Mouse (Mus musculus) MEL (cell line): ENCODE data around the gene Atxn7l1. TPM values are rescaled to one million over a fixed set of nuclear protein-coding genes. Genes with fewer than 3 reads are reported as not detected.
A peak's percentile ranks its signal among the peaks of the same experiment; 100 is the strongest.

Source experiments
- DNase-seq: peaks from one replicate; pipeline ENCODE4 v3.0.0; 2011; ENCODE audit warnings: low read depth, low spot score
- H3K27ac ChIP-seq: 2 replicates; pipeline ENCODE4 v1.5.1; 2012; ENCODE audit warnings: low read depth, mild to moderate bottlenecking, control low read depth, low read length, moderate library complexity; ENCODE audit not compliant: control insufficient read depth
- H3K27me3 ChIP-seq, 2 experiments: fragments of 150-350 bp in 1 of 2; sonication (generic) in 1 of 2; 2 replicates each; pipeline ENCODE4 v1.6.1; 2012; ENCODE audit warnings: low read length in 2 of 2, mild to moderate bottlenecking in 2 of 2, improper control_type of control experiment in 1 of 2, moderate library complexity in 1 of 2; ENCODE audit not compliant: insufficient read depth in 2 of 2, control insufficient read depth in 1 of 2
- H3K36me3 ChIP-seq, 2 experiments: 2 replicates each; pipeline ENCODE4 v1.6.1; 2012 to 2014; ENCODE audit warnings: low read length in 2 of 2, improper control_type of control experiment in 1 of 2, inconsistent platforms in 1 of 2, mild to moderate bottlenecking in 1 of 2; ENCODE audit not compliant: insufficient read depth in 2 of 2, control insufficient read depth in 1 of 2
- H3K4me1 ChIP-seq, 2 experiments: fragments of 150-350 bp in 1 of 2; sonication (generic) in 1 of 2; 2 replicates each; pipeline ENCODE4 v1.6.1; 2012; ENCODE audit warnings: low read length in 2 of 2, improper control_type of control experiment in 1 of 2, mild to moderate bottlenecking in 1 of 2; ENCODE audit not compliant: insufficient read depth in 2 of 2, control insufficient read depth in 1 of 2
- H3K4me3 ChIP-seq, 2 experiments: fragments of 150-350 bp in 1 of 2; sonication (generic) in 1 of 2; 2 replicates each; pipeline ENCODE4 v1.5.1; 2012; ENCODE audit warnings: low read depth in 2 of 2, low read length in 2 of 2, mild to moderate bottlenecking in 2 of 2, moderate library complexity in 2 of 2, control low read depth in 1 of 2, improper control_type of control experiment in 1 of 2; ENCODE audit not compliant: control insufficient read depth in 1 of 2, insufficient read depth in 1 of 2
- H3K79me2 ChIP-seq: 2 replicates; pipeline ENCODE4 v1.6.1; 2012; ENCODE audit warnings: mild to moderate bottlenecking, low read length, moderate library complexity; ENCODE audit not compliant: control insufficient read depth, poor library complexity, insufficient read depth
- H3K9ac ChIP-seq: 2 replicates; pipeline ENCODE4 v1.6.1; 2012; ENCODE audit warnings: low read depth, mild to moderate bottlenecking, control low read depth, low read length, moderate library complexity; ENCODE audit not compliant: control insufficient read depth, poor library complexity, severe bottlenecking
- H3K9me3 ChIP-seq: fragments of 150-350 bp; sonication (generic); replicated peaks from 2 replicates; pipeline ENCODE4 v1.6.1; 2012; ENCODE audit warnings: mild to moderate bottlenecking, low read length, improper control_type of control experiment, moderate library complexity; ENCODE audit not compliant: insufficient read depth
- ELF1 ChIP-seq: IDR thresholded peaks from 2 replicates; pipeline ENCODE4 v1.6.1; 2014; ENCODE audit warnings: low read depth, mild to moderate bottlenecking, inconsistent platforms, low read length, improper control_type of control experiment, moderate library complexity
- EP300 ChIP-seq, 2 experiments: IDR thresholded peaks; 2 replicates each; pipeline ENCODE4 v1.6.1; 2011; ENCODE audit warnings: improper control_type of control experiment in 2 of 2, low read length in 2 of 2, low read depth in 1 of 2, mild to moderate bottlenecking in 1 of 2
- ETS1 ChIP-seq: IDR thresholded peaks from 2 replicates; pipeline ENCODE4 v1.6.1; 2012; ENCODE audit warnings: low read depth, mild to moderate bottlenecking, inconsistent platforms, low read length, improper control_type of control experiment, moderate library complexity
- GABPA ChIP-seq: IDR thresholded peaks from 2 replicates; pipeline ENCODE4 v1.6.1; 2012; ENCODE audit warnings: low read depth, mild to moderate bottlenecking, inconsistent platforms, low read length, improper control_type of control experiment, moderate library complexity
- GATA1 ChIP-seq: IDR thresholded peaks from 2 replicates; pipeline ENCODE4 v1.6.1; 2011; ENCODE audit warnings: low read depth, low read length, improper control_type of control experiment
- MAZ ChIP-seq: IDR thresholded peaks from 2 replicates; pipeline ENCODE4 v1.6.1; 2012; ENCODE audit warnings: low read depth, mild to moderate bottlenecking, inconsistent platforms, low read length, improper control_type of control experiment
- MXI1 ChIP-seq: IDR thresholded peaks from 2 replicates; pipeline ENCODE4 v1.6.1; 2011; ENCODE audit warnings: mild to moderate bottlenecking, low read depth, low read length, improper control_type of control experiment
- MYB ChIP-seq: IDR thresholded peaks from 2 replicates; pipeline ENCODE4 v1.6.1; 2011; ENCODE audit warnings: mild to moderate bottlenecking, low read depth, low read length, improper control_type of control experiment
- NRF1 ChIP-seq: IDR thresholded peaks from 2 replicates; pipeline ENCODE4 v1.6.1; 2014; ENCODE audit warnings: low read depth, mild to moderate bottlenecking, inconsistent platforms, low read length, improper control_type of control experiment, moderate library complexity; ENCODE audit not compliant: poor library complexity, insufficient read depth, severe bottlenecking
- POLR2A ChIP-seq, 2 experiments: IDR thresholded peaks; 2 replicates each; pipeline ENCODE4 v1.6.1; 2011 to 2012; ENCODE audit warnings: low read length in 2 of 2, mild to moderate bottlenecking in 2 of 2, control low read depth in 1 of 2, improper control_type of control experiment in 1 of 2, low read depth in 1 of 2, moderate library complexity in 1 of 2; ENCODE audit not compliant: control insufficient read depth in 1 of 2, insufficient read depth in 1 of 2, poor library complexity in 1 of 2
- SIN3A ChIP-seq: IDR thresholded peaks from 2 replicates; pipeline ENCODE4 v1.6.1; 2012; ENCODE audit warnings: low read length, improper control_type of control experiment, inconsistent platforms
- SMC3 ChIP-seq: IDR thresholded peaks from 2 replicates; pipeline ENCODE4 v1.6.1; 2011; ENCODE audit warnings: low read depth, low read length, improper control_type of control experiment
- TAL1 ChIP-seq: IDR thresholded peaks from 2 replicates; pipeline ENCODE4 v1.6.1; 2012; ENCODE audit warnings: mild to moderate bottlenecking, inconsistent platforms, low read length, moderate library complexity, mixed read lengths
- TCF12 ChIP-seq: IDR thresholded peaks from 2 replicates; pipeline ENCODE4 v1.6.1; 2014; ENCODE audit warnings: low read depth, mild to moderate bottlenecking, inconsistent platforms, low read length, improper control_type of control experiment, moderate library complexity
- USF2 ChIP-seq, 2 experiments: IDR thresholded peaks; 2 replicates each; pipeline ENCODE4 v1.6.1; 2011 to 2012; ENCODE audit warnings: improper control_type of control experiment in 2 of 2, low read length in 2 of 2, borderline replicate concordance in 1 of 2, inconsistent platforms in 1 of 2, low read depth in 1 of 2, mild to moderate bottlenecking in 1 of 2; ENCODE audit not compliant: insufficient read depth in 1 of 2
- ZC3H11A ChIP-seq: IDR thresholded peaks from 2 replicates; pipeline ENCODE4 v1.6.1; 2012; ENCODE audit warnings: low read depth, mild to moderate bottlenecking, inconsistent platforms, low read length, improper control_type of control experiment
- ZMIZ1 ChIP-seq: IDR thresholded peaks from 2 replicates; pipeline ENCODE4 v1.6.1; 2012; ENCODE audit warnings: low read depth, mild to moderate bottlenecking, inconsistent platforms, low read length, improper control_type of control experiment, moderate library complexity
- polyA plus RNA-seq, 2 experiments: library from polyadenylated mRNA; stranded (reverse) in 1 of 2; unstranded in 1 of 2; fragments of >175 nt in 1 of 2; fragments of >200 nt in 1 of 2; gene quantifications; 2 replicates each; pipeline versions ENCODE4 v1.2.1 to v1.2.4; 2012; ENCODE audit warnings: low replicate concordance in 2 of 2, low read depth in 1 of 2; ENCODE audit not compliant: insufficient read length in 2 of 2, insufficient read depth in 1 of 2, missing spikeins in 1 of 2
- total RNA-seq: library from RNA; depleted of rRNA; stranded (reverse); fragments of 300-350 nt; gene quantifications from 2 replicates; pipeline ENCODE4 v1.2.3, GENCODE M21; 2012

Gene Atxn7l1
- total and polyA plus RNA-seq, 3 experiments, result 11.6 to 50.3 TPM; not detected in 1

DNA sequence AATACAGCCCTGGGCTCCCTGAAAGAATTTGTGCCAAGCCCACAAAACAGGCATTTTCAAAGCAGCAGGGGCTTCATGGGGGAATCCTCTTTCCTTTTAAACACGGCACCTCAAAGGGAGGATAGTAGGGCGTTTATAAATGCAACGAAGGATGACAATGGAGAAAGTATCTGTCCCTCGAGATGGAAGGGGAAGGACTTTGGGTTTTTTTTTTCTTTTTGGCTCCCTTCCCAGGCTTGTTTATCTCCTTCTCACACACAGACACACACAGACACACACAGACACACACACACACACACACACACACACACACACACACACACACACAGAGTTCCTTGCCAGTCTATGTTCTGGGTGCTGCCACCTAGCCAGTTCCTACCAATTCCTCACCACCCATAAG, 189.8 kb downstream of the Atxn7l1 start (continued):
- TF ChIP-seq SIN3A (peak; percentile 56; the same call in 1 of the 2 replicates), SMC3 (no peak)
- TF ChIP-seq, all 39 proteins: peak for 12

DNA sequence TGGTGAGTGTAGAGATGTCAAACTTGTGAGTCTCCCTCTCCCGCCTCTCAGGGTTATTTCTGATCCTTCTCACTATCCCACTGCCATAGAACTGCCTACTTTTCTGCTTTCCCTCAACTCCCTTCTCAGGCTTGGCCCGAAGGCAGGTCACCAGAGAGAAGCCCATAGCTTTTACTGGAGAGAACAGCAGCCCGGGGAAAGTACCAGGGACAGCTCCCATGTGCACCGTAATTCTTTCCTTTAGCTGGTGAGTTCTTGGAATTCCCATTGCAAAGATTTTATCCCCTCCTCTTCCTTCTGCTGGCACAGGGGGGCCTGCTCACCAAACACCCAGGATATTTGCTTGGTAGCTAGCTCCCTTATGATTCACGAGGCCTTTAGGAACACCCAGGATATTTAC, 190.7 kb downstream of the Atxn7l1 start:
- Histone ChIP-seq H3K27ac (no peak overlapping the region), H3K27me3 (no peaks in the 10 kb centered on the region), H3K36me3 (peaks cover 30 to 71% of the 10 kb centered on the region in 2 experiments), H3K79me2 (no peaks in the 10 kb centered on the region), H3K9me3 (no peaks in the 10 kb centered on the region), H3K4me1 (peaks cover 37 to 68% of the 10 kb centered on the region in 2 experiments), H3K4me3 (no peak overlapping the region), H3K9ac (no peak overlapping the region)
- TF ChIP-seq GABPA (no peak), POLR2A (IDR thresholded peaks at IDR 0.05; ENCODE audit: control insufficient read depth in 1 of 2, insufficient read depth in 1 of 2, low read depth in 1 of 2, low read length in 2 of 2, poor library complexity in 1 of 2) (no peak), ZMIZ1 (no peak), MXI1 (peak; percentile 85), SIN3A (peak; percentile 44; the same call in 1 of the 2 replicates), NRF1 (no peak), TAL1 (no peak), SMC3 (no peak), MAZ (no peak), USF2 (IDR thresholded peaks at IDR 0.05; ENCODE audit: borderline replicate concordance in 1 of 2, insufficient read depth in 1 of 2, low read depth in 1 of 2, low read length in 2 of 2) (no peak)
- DNase-seq, result no peak

DNA sequence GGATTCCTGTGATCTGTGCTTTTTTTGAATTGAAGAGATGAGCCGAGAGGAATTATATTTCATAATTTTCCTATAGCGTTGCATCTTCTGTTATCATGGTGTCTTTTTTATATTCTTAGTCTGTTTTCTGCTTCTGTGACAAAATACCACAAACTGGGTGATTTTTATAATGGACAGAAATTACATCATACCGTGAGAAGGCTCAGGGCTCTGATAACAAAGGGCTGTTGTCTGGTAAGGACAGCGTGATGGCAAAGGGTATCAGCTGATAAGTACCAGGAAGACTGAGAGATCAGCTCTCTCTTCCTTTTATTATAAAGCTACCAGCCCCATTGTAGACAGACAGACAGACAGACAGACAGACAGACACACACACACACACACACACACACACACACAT, 192.3 kb downstream of the Atxn7l1 start:
- no peaks in the 10 kb centered on the region for H3K9me3 ChIP-seq
- no peaks in the 10 kb centered on the region for H3K27me3 ChIP-seq
- peaks cover 27 to 62% of the 10 kb centered on the region in 2 experiments for H3K36me3 ChIP-seq
- H3K9ac ChIP-seq, result no peak overlapping the region
- H3K4me1 ChIP-seq, result peaks cover 32 to 59% of the 10 kb centered on the region in 2 experiments
- no peak overlapping the region for H3K4me3 ChIP-seq
- no peak for TF ChIP-seq TAL1
- TF ChIP-seq ETS1, result peak; percentile 94
- TF ChIP-seq EP300 (IDR thresholded peaks at IDR 0.05; ENCODE audit: low read depth in 1 of 2, low read length in 2 of 2), result peak in 1 of 2 experiments; percentile 52; a peak in 1 of 4 replicates
- TF ChIP-seq SIN3A, result peak; percentile 34; the same call in 1 of the 2 replicates
- peak; percentile 13; the same call in 1 of the 2 replicates for TF ChIP-seq ELF1
- no peak for TF ChIP-seq NRF1
- TF ChIP-seq TCF12, result peak; percentile 51; the same call in 1 of the 2 replicates
- 0 out of 2 replicates have a peak, but pooled peaks have one; percentile 18 for TF ChIP-seq GATA1
- TF ChIP-seq MYB, result no peak
- no peak for TF ChIP-seq ZC3H11A
- peak; percentile 27 for DNase-seq
- no peaks in the 10 kb centered on the region for H3K79me2 ChIP-seq
- peak overlapping the region; percentile 17; the same call in 1 of the 2 replicates for H3K27ac ChIP-seq
